Mouse (Mus musculus): ENCODE measurements around the gene Chsy1. TPM values are rescaled to one million over a fixed set of nuclear protein-coding genes. Genes with fewer than 3 reads are reported as not detected.
"Not testable (repeated sequence)": the region's sequence is repeated elsewhere in the genome, so short reads cannot be mapped to it uniquely, and the experiment has no call there.

Chsy1 gene
- polyA plus RNA-seq, 1 experiment from 2014 or later = 13.4 TPM

- H3K36me3 ChIP-seq (replicated peaks) = no peaks in the 10 kb centered on the region
- H3K4me3 ChIP-seq = no peak overlapping the region
- H3K27ac ChIP-seq (replicated peaks) = no peak overlapping the region
- H3K9me3 ChIP-seq = 0 out of 2 replicates have a peak, but pooled peaks cover 2% of the 10 kb centered on the region
- WGBS = 90% methylated on average over 4 of the region's 4 CpGs
- no peak for DNase-seq (ENCODE audit: low spot score)
- H3K4me1 ChIP-seq = peaks cover 4% of the 10 kb centered on the region
- no peaks in the 10 kb centered on the region for H3K27me3 ChIP-seq (replicated peaks; ENCODE audit: low read depth, poor library complexity, severe bottlenecking)
These were observed 74.7 kb downstream of the Chsy1 start for GRCm38 (mm10) chr7:66184026-66184425.

- Histone ChIP-seq H3K4me3 (no peak overlapping the region), H3K4me1 (no peaks in the 10 kb centered on the region), H3K27me3 (replicated peaks; ENCODE audit: low read depth, poor library complexity, severe bottlenecking) (no peaks in the 10 kb centered on the region), H3K27ac (replicated peaks) (no peak overlapping the region), H3K36me3 (replicated peaks) (no peaks in the 10 kb centered on the region), H3K9me3 (0 out of 2 replicates have a peak, but pooled peaks cover 2% of the 10 kb centered on the region)
- no peak for DNase-seq (ENCODE audit: low spot score)
- WGBS = 90% methylated on average over 5 of the region's 5 CpGs
These were observed 76.1 kb downstream of the Chsy1 start for GRCm38 (mm10) chr7:66185370-66185769.

- no peak overlapping the region for H3K4me3 ChIP-seq
- H3K4me1 ChIP-seq = no peaks in the 10 kb centered on the region
- no peaks in the 10 kb centered on the region for H3K36me3 ChIP-seq (replicated peaks)
- no peak for DNase-seq (ENCODE audit: low spot score)
- H3K9me3 ChIP-seq = no peaks in the 10 kb centered on the region
- WGBS = 89% methylated on average over 4 of the region's 4 CpGs
- H3K27me3 ChIP-seq (replicated peaks; ENCODE audit: low read depth, poor library complexity, severe bottlenecking) = no peaks in the 10 kb centered on the region
- H3K27ac ChIP-seq (replicated peaks) = peak overlapping the region; percentile 48
These were observed 78.4 kb downstream of the Chsy1 start for GRCm38 (mm10) chr7:66187581-66188231.

DNA sequence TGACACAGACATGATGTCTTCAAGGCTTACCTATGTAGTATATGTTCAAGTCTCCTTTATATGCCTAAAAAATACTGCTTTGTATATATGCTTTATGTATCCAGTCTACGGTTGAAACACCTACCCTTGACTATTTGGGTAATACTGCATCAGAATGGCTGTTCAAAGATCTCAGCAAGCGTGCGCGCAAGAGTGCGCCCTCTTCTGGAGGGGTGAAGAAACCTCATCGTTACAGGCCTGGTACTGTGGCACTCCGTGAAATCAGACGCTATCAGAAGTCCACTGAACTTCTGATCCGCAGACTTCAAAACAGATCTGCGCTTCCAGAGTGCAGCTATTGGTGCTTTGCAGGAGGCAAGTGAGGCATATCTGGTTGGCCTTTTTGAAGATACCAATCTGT, 81.1 kb downstream of the Chsy1 start:
- H3K9me3 ChIP-seq; H3K27ac ChIP-seq (replicated peaks); H3K27me3 ChIP-seq (replicated peaks; ENCODE audit: low read depth, poor library complexity, severe bottlenecking); H3K4me1 ChIP-seq; DNase-seq (ENCODE audit: low spot score); H3K4me3 ChIP-seq; H3K36me3 ChIP-seq (replicated peaks): not testable (repeated sequence)
- WGBS = 89% methylated on average over 10 of the region's 10 CpGs

DNA sequence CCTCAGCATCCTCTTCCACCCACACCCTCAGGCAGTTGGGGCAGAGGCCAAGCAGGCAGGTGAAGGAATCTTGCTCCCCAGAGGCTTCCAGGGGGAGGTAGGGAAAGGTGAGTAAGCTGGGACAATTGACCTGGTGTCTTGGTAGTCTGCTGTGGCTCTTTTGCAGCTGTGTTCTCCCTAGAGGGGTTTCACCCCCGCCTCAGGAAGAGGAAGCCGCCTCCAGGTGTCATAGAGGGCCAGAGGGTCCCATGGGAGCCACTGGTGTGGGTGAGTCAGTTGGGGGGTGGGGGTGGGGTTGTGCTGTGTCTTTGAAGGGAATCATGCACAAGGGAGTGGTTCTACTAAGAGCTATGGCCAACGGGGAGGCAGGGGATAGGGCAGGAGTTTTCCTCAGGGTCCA, 85.2 kb downstream of the Chsy1 start:
- H3K4me3 ChIP-seq = no peak overlapping the region
- 79% methylated on average over 3 of the region's 3 CpGs for WGBS
- peaks cover 17% of the 10 kb centered on the region for H3K4me1 ChIP-seq
- no peaks in the 10 kb centered on the region for H3K27me3 ChIP-seq (replicated peaks; ENCODE audit: low read depth, poor library complexity, severe bottlenecking)
- H3K9me3 ChIP-seq = no peaks in the 10 kb centered on the region
- DNase-seq (ENCODE audit: low spot score) = no peak
- no peaks in the 10 kb centered on the region for H3K36me3 ChIP-seq (replicated peaks)
- no peak overlapping the region for H3K27ac ChIP-seq (replicated peaks)

GRCm38 (mm10) chr7:66195881-66196280, 86.6 kb downstream of the Chsy1 start:
- Histone ChIP-seq H3K27ac (replicated peaks) (0 out of 2 replicates have a peak overlapping the region, but pooled peaks have one; percentile 37), H3K4me1 (peaks cover 27% of the 10 kb centered on the region), H3K9me3 (no peaks in the 10 kb centered on the region), H3K4me3 (no peak overlapping the region), H3K27me3 (replicated peaks; ENCODE audit: low read depth, poor library complexity, severe bottlenecking) (no peaks in the 10 kb centered on the region), H3K36me3 (replicated peaks) (no peaks in the 10 kb centered on the region)
- DNase-seq (ENCODE audit: low spot score) = no peak
- 78% methylated on average over 1 of the region's 1 CpGs for WGBS

DNA sequence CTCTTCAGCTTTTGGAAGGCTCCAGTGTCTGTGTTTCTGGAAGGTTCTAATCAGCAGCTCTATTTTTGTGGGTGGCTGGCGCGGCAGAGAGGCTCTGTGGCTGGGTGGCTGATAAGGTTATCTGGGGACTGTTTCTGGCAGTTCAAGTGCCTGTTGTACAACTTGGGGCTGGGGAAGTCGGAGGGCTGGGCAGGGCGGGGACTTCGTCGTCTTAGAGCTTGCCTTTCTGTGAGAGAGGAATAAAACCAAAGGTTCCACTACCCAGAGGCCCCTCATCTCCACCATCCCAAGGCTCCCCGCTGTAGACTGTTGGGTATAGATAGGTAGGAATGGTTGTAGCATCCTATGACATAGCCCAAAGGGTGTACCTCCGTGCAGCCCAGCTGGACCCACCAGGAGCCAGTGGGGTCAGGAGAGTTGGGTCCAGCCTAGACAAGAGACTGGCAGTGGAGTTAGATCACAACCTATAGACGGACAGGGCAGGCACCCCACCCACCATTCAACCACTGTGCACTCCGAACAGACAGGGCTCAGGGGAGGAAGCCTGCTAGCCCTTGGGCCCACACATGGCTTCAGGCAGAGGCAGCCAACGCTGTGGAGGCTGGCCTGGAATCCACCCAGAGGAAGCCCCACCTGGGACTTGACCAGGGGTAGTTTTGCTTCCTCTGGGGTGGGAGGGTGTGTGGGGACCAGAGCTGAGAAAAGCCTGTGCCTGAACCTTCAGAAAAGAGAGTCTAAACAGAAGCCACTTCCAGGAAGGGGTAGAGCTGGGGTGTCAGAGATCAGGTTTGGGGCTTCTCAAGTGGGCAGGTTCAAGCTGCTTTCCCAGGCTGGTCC, 87.5 kb downstream of the Chsy1 start:
- peak overlapping the region; percentile 26; the same call in 1 of the 2 replicates for H3K27ac ChIP-seq (replicated peaks)
- no peak for DNase-seq (ENCODE audit: low spot score)
- no peak overlapping the region for H3K4me3 ChIP-seq
- peaks cover 30% of the 10 kb centered on the region for H3K4me1 ChIP-seq
- WGBS = 82% methylated on average over 11 of the region's 11 CpGs
- H3K36me3 ChIP-seq (replicated peaks) = no peaks in the 10 kb centered on the region
- H3K27me3 ChIP-seq (replicated peaks; ENCODE audit: low read depth, poor library complexity, severe bottlenecking) = no peaks in the 10 kb centered on the region
- no peaks in the 10 kb centered on the region for H3K9me3 ChIP-seq

- Histone ChIP-seq H3K4me3 (no peak overlapping the region), H3K9me3 (no peaks in the 10 kb centered on the region), H3K27ac (replicated peaks) (peak overlapping the region; percentile 65; the same call in 1 of the 2 replicates), H3K27me3 (replicated peaks; ENCODE audit: low read depth, poor library complexity, severe bottlenecking) (no peaks in the 10 kb centered on the region), H3K36me3 (replicated peaks) (no peaks in the 10 kb centered on the region), H3K4me1 (peaks cover 30% of the 10 kb centered on the region)
- DNase-seq (ENCODE audit: low spot score) = no peak
- WGBS = 74% methylated on average over 10 of the region's 10 CpGs
These were observed 89.1 kb downstream of the Chsy1 start for GRCm38 (mm10) chr7:66198416-66198815.

- Histone ChIP-seq H3K9me3 (no peaks in the 10 kb centered on the region), H3K36me3 (replicated peaks) (no peaks in the 10 kb centered on the region), H3K4me1 (peaks cover 29% of the 10 kb centered on the region), H3K27ac (replicated peaks) (peak overlapping the region; percentile 65), H3K4me3 (no peak overlapping the region), H3K27me3 (replicated peaks; ENCODE audit: low read depth, poor library complexity, severe bottlenecking) (no peaks in the 10 kb centered on the region)
- peak; percentile 34 for DNase-seq (ENCODE audit: low spot score)
- WGBS = 68% methylated on average over 5 of the region's 5 CpGs
These were observed 90.1 kb downstream of the Chsy1 start for GRCm38 (mm10) chr7:66199391-66199831.

- DNase-seq (ENCODE audit: low spot score) = no peak
- H3K27me3 ChIP-seq (replicated peaks; ENCODE audit: low read depth, poor library complexity, severe bottlenecking) = no peaks in the 10 kb centered on the region
- H3K36me3 ChIP-seq (replicated peaks) = no peaks in the 10 kb centered on the region
- peaks cover 26% of the 10 kb centered on the region for H3K4me1 ChIP-seq
- H3K27ac ChIP-seq (replicated peaks) = no peak overlapping the region
- no peaks in the 10 kb centered on the region for H3K9me3 ChIP-seq
- H3K4me3 ChIP-seq = no peak overlapping the region
- WGBS = 87% methylated on average over 3 of the region's 3 CpGs
These were observed 91.1 kb downstream of the Chsy1 start for GRCm38 (mm10) chr7:66200383-66200782.

DNA sequence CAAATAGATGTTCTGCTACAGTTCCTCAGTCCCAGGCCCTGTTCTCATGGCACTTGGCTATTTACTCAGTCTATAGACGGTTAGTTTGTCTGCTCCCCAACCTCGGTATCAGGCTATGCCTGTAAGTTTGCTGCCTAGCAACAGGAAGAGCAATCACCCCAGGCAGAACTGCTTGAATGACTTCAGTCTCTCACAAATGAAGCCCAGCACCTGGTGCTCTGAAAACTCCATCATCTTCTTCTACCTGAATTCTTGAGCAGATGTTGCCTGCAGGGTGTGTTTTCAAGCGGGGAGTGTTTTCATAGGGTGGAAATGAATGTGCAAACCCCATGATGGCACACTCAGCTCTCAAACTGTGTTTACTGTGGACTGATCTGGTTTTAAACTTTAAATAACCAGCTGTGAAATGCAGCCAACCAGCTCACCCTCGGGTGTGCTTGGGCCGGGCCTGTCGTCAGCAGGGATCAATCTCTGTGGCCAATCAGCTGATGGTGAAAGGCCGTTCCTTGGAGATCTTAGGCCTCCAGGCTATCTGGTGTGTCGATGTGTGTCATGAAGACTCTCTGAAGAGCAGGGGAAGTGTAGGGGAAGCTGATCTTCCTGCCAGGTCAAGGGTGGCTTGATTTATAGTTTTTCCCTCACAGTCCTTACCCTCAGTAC, 91.6 kb downstream of the Chsy1 start:
- 47% methylated on average over 8 of the region's 8 CpGs for WGBS
- Histone ChIP-seq H3K27me3 (replicated peaks; ENCODE audit: low read depth, poor library complexity, severe bottlenecking) (no peaks in the 10 kb centered on the region), H3K4me1 (peaks cover 26% of the 10 kb centered on the region), H3K4me3 (no peak overlapping the region), H3K36me3 (replicated peaks) (no peaks in the 10 kb centered on the region), H3K9me3 (no peaks in the 10 kb centered on the region), H3K27ac (replicated peaks) (no peak overlapping the region)
- DNase-seq (ENCODE audit: low spot score) = no peak

GRCm38 (mm10) chr7:66201657-66202056, 92.3 kb downstream of the Chsy1 start:
- Histone ChIP-seq H3K4me1 (peaks cover 26% of the 10 kb centered on the region), H3K4me3 (no peak overlapping the region), H3K9me3 (no peaks in the 10 kb centered on the region), H3K27me3 (replicated peaks; ENCODE audit: low read depth, poor library complexity, severe bottlenecking) (no peaks in the 10 kb centered on the region), H3K36me3 (replicated peaks) (no peaks in the 10 kb centered on the region), H3K27ac (replicated peaks) (no peak overlapping the region)
- WGBS = 87% methylated on average over 2 of the region's 2 CpGs
- no peak for DNase-seq (ENCODE audit: low spot score)
